Mouse (Mus musculus): ENCODE results near the gene Olfr281.

- TF ChIP-seq ZC3H11A (IDR thresholded peaks at IDR 0.05; ENCODE audit: borderline replicate concordance, low read depth, low read length) (no peak), ZNF384 (IDR thresholded peaks at IDR 0.05; ENCODE audit: low read depth, low read length) (no peak), CHD2 (IDR thresholded peaks at IDR 0.05; ENCODE audit: low read depth, low read length) (no peak)
Observed at GRCm38 (mm10) chr15:98507321-98507720, 54.9 kb downstream of the Olfr281 start.

All from ES-E14 (cell line).